Mouse (Mus musculus) myocyte (in vitro differentiated cells): ENCODE measurements around the gene Grik4.

Source experiments
- E2F4 ChIP-seq: IDR thresholded peaks from one replicate; pipeline ENCODE4 v1.6.1; 2011; ENCODE audit warnings: mild to moderate bottlenecking, control low read depth, moderate library complexity; ENCODE audit not compliant: insufficient read depth
- POLR2A ChIP-seq: IDR thresholded peaks from one replicate; pipeline ENCODE4 v1.6.1; 2011; ENCODE audit warnings: low read depth, mild to moderate bottlenecking, control low read depth, moderate library complexity; ENCODE audit not compliant: insufficient read length
- POLR2AphosphoS2 ChIP-seq: IDR thresholded peaks from one replicate; pipeline ENCODE4 v1.6.1; 2011; ENCODE audit warnings: low read depth, control low read depth; ENCODE audit not compliant: insufficient read length
- TCF12 ChIP-seq: IDR thresholded peaks from one replicate; pipeline ENCODE4 v1.6.1; 2011; ENCODE audit warnings: mild to moderate bottlenecking, control low read depth; ENCODE audit not compliant: poor library complexity, insufficient read depth, severe bottlenecking

DNA sequence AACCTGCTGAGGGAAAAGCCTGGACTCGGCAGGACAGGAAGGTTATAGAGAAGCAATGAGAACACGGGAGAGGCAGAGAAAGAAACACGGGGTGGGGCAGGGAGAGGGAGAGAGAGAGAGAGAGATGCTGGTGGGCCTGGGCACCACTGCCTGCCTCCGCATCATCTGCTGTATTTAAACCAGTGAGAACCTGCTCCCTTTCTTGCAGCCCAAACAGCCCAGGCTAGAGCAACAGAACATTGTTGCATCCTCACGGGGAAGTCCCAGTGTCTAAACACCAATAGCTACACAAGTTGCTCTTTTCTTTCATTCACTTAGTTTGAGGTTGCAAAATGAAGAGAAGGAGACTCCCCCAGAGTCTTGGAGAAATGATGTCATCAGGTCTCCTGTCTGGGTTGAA lies 258.2 kb downstream of the Grik4 start:
- TF ChIP-seq POLR2A (no peak), E2F4 (no peak), POLR2AphosphoS2 (no peak), TCF12 (no peak)
